Mouse (Mus musculus) central nervous system, embryonic 14 days (tissue): Measurements from ENCODE around the gene Olfr1419. TPM values are rescaled to one million over a fixed set of nuclear protein-coding genes. Genes with fewer than 3 reads are reported as not detected.

Experiments used
- polyA plus RNA-seq: library from polyadenylated mRNA; depleted of rRNA; stranded (reverse); fragments of >200 nt; gene quantifications from 2 replicates; pipeline ENCODE4 v1.2.3, GENCODE M21; 2012; rRNA removed

Gene Olfr1419
- polyA plus RNA-seq = 0.06 TPM in 1 of 2 replicates, not detected in the other

GRCm38 (mm10) chr19:11875006-11875405 is at the start of gene Olfr1419:
Gene Olfr1419 (minus strand): TSS chr19:11875106.

GRCm38 (mm10) chr19:11912037-11912532 is 37.2 kb upstream of the Olfr1419 start, which contains the start of gene Patl1:
Gene Patl1 (plus strand): TSS chr19:11912399.

GRCm38 (mm10) chr19:11886265-11886664 is 11.4 kb upstream of the Olfr1419 start, which contains the start of gene Olfr1420:
Gene Olfr1420 (plus strand): TSS chr19:11886565.

GRCm38 (mm10) chr19:11860966-11861365 is 13.9 kb downstream of the Olfr1419 start, which contains the start of gene Olfr1418:
Gene Olfr1418 (minus strand): TSS chr19:11861066.

GRCm38 (mm10) chr19:11839119-11839518 is 35.8 kb downstream of the Olfr1419 start, which contains the start of gene Olfr1417:
Gene Olfr1417 (minus strand): TSS chr19:11839219.

GRCm38 (mm10) chr19:11819143-11819700 is 55.7 kb downstream of the Olfr1419 start, which contains the start of gene Stx3:
Gene Stx3 (minus strand): TSS chr19:11819403.

Other genes with a start within 250 kb of the Olfr1419 start
- gene Ms4a3, start 234.3 kb downstream of the Olfr1419 start, polyA plus RNA-seq = 0.14 and 0.24 TPM in 2 replicates
- gene Oosp2, start 214.5 kb downstream of the Olfr1419 start, polyA plus RNA-seq = not detected in 2 replicates
- not detected in 2 replicates for gene Oosp1, start 184.0 kb downstream of the Olfr1419 start, polyA plus RNA-seq
- not detected in 2 replicates for gene Oosp3, start 178.1 kb downstream of the Olfr1419 start, polyA plus RNA-seq
- not detected in 2 replicates for gene Gif, start 127.6 kb downstream of the Olfr1419 start, polyA plus RNA-seq
- 32.7 and 34.8 TPM in 2 replicates for gene Mrpl16, start 104.7 kb downstream of the Olfr1419 start, polyA plus RNA-seq
- gene Stx3, start 55.7 kb downstream of the Olfr1419 start, polyA plus RNA-seq = 27.9 and 31.0 TPM in 2 replicates
- gene Olfr1417, start 35.9 kb downstream of the Olfr1419 start, polyA plus RNA-seq = not detected in 2 replicates
- not detected in 2 replicates for gene Olfr1418, start 14.0 kb downstream of the Olfr1419 start, polyA plus RNA-seq
- gene Olfr1420, start 11.5 kb upstream of the Olfr1419 start, polyA plus RNA-seq = not detected in 2 replicates
- 31.4 and 33.7 TPM in 2 replicates for gene Patl1, start 37.3 kb upstream of the Olfr1419 start, polyA plus RNA-seq
- gene Osbp, start 90.8 kb upstream of the Olfr1419 start, polyA plus RNA-seq = 34.8 and 35.5 TPM in 2 replicates
- not detected in 2 replicates for gene Olfr1423, start 166.2 kb upstream of the Olfr1419 start, polyA plus RNA-seq
- not detected in 2 replicates for gene Olfr1424, start 187.6 kb upstream of the Olfr1419 start, polyA plus RNA-seq
- gene Olfr1425, start 202.6 kb upstream of the Olfr1419 start, polyA plus RNA-seq = not detected in 2 replicates
- gene Olfr1426, start 216.9 kb upstream of the Olfr1419 start, polyA plus RNA-seq = not detected in 2 replicates
- gene Olfr1427, start 228.2 kb upstream of the Olfr1419 start, polyA plus RNA-seq = not detected in 2 replicates
- gene Olfr1428, start 240.8 kb upstream of the Olfr1419 start, polyA plus RNA-seq = not detected in 2 replicates
- gene Olfr76, start 248.1 kb upstream of the Olfr1419 start, polyA plus RNA-seq = not detected in 2 replicates